Mouse (Mus musculus) erythroblast, embryonic 14.5 days (primary cell): ENCODE measurements around the gene Ubxn1.

Experiments
- GATA1 ChIP-seq: IDR thresholded peaks from 2 replicates; pipeline ENCODE4 v1.6.1; 2012; ENCODE audit warnings: low read length, inconsistent platforms, mixed read lengths
- TAL1 ChIP-seq: IDR thresholded peaks from 3 replicates; pipeline ENCODE4 v1.6.1; 2012; ENCODE audit warnings: low read length, inconsistent platforms, mixed read lengths

GRCm38 (mm10) chr19:8850402-8850901 lies 20.8 kb upstream of the Ubxn1 start, which contains the start of gene Lrrn4cl:
- TF ChIP-seq TAL1, result no peak
- no peak for TF ChIP-seq GATA1
